Mouse (Mus musculus): ENCODE data around the gene Fam53b. TPM values are rescaled to one million over a fixed set of nuclear protein-coding genes. Genes with fewer than 3 reads are reported as not detected.

Fam53b gene
- polyA plus RNA-seq, 1 experiment from 2014 or later: 36.3 TPM

- ChIA-PET POLR2A (no interaction called here), CTCF (no interaction called here)
- DNase-seq (ENCODE audit: low read depth, low spot score) (no peak), ATAC-seq (no peak)
- in situ Hi-C loops (cut with MboI; ENCODE audit: low pct_unique_long_range_greater_than_20kb): no loop called here
- TF ChIP-seq CTCF (IDR thresholded peaks at IDR 0.05): no peak
- no peaks in the 10 kb centered on the region for H3K27me3 ChIP-seq
Measured at GRCm38 (mm10) chr7:132686515-132686914, 127.2 kb downstream of the Fam53b start.

DNA sequence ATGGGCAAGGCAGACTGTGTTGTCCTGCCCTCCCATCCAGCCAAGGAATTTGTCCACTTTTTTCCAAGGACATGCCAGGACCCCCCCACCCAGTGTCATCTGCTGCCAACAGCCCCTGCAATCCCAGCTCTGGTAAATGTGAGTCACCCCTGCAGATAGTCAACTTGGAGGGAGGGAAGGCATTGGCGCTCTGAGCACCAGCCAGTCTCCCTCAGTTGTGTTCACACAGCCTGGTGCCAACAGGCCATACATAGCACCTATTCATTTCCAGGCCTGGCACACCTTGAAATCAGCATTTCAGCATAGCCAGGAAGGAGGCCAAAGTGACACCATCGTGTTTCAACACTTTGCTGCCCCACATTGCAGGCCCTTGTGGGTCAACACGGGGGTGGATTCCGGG is 129.8 kb downstream of the Fam53b start:
- POLR2A ChIA-PET: no interaction called here
- TF ChIP-seq CTCF (IDR thresholded peaks at IDR 0.05): no peak
- CTCF ChIA-PET: interaction anchor here (1.5 kb wide), 1 partner anchor 35 kb away, joined by 3 read pairs; no protein-coding TSS in a partner anchor
- DNase-seq (ENCODE audit: low read depth, low spot score) (no peak), ATAC-seq (peak; percentile 24)
- H3K27me3 ChIP-seq: no peaks in the 10 kb centered on the region
- in situ Hi-C loops (cut with MboI; ENCODE audit: low pct_unique_long_range_greater_than_20kb): no loop called here

- ATAC-seq (no peak), DNase-seq (ENCODE audit: low read depth, low spot score) (no peak)
- no peak for TF ChIP-seq CTCF (IDR thresholded peaks at IDR 0.05)
- H3K27me3 ChIP-seq: no peaks in the 10 kb centered on the region
- in situ Hi-C loops (cut with MboI; ENCODE audit: low pct_unique_long_range_greater_than_20kb): no loop called here
- ChIA-PET CTCF (interaction anchor here (1.2 kb wide), 1 partner anchor 26 kb away, joined by 3 read pairs; no protein-coding TSS in a partner anchor), POLR2A (interaction anchor here (1.6 kb wide), 1 partner anchor 10 kb away, joined by 4 read pairs; no protein-coding TSS in a partner anchor)
Measured at GRCm38 (mm10) chr7:132682901-132683300, 130.8 kb downstream of the Fam53b start.

DNA sequence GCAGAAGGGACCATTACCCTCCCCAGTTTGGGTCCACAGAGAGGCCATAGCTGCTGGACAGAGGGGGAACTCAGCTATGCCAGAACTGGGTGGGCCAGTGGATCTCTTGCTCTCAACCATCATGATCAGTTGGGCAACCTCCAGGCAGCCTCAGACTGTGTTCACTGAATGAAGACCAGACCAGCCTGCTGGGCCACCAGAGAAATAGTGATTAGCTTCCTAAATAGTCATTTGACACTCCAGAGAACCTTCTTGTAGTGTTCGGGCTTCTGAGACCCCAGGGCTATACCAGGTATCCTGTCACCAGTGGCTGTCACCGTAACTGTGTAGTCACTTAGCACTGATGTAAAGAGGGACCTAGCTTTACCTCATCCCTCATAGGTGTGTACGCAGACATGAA is 131.3 kb downstream of the Fam53b start:
- ChIA-PET CTCF (interaction anchor here (1.0 to 1.2 kb wide), 2 partner anchors 10 to 25 kb away, joined by 3 read pairs; no protein-coding TSS in a partner anchor), POLR2A (interaction anchor here (1.6 kb wide), 1 partner anchor 11 kb away, joined by 4 read pairs; no protein-coding TSS in a partner anchor)
- no peak for TF ChIP-seq CTCF (IDR thresholded peaks at IDR 0.05)
- in situ Hi-C loops (cut with MboI; ENCODE audit: low pct_unique_long_range_greater_than_20kb): no loop called here
- DNase-seq (ENCODE audit: low read depth, low spot score): no peak
- H3K27me3 ChIP-seq: no peaks in the 10 kb centered on the region
- ATAC-seq: no peak

DNA sequence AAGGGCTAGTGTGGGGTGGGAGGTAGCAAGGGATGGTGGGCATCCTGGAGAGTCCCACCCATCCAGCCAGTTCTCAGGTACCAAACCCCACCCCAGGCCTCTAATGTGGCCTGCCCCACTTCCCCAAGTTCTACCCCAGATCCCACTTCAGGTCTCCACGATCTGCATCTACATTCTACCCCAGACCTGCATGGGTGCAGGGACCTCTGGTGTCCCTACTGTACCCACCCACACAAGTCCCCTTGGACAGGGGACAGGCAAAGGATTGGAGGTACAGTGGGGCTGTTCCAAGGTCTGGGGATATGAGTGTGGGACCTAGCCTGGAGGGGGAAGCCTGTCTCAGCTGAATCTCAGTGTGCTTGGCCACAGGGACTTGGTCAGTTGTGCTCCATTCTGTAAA is 131.9 kb downstream of the Fam53b start:
- no peak for DNase-seq (ENCODE audit: low read depth, low spot score)
- POLR2A ChIA-PET: interaction anchor here (1.6 kb wide), 1 partner anchor 11 kb away, joined by 4 read pairs; no protein-coding TSS in a partner anchor

DNA sequence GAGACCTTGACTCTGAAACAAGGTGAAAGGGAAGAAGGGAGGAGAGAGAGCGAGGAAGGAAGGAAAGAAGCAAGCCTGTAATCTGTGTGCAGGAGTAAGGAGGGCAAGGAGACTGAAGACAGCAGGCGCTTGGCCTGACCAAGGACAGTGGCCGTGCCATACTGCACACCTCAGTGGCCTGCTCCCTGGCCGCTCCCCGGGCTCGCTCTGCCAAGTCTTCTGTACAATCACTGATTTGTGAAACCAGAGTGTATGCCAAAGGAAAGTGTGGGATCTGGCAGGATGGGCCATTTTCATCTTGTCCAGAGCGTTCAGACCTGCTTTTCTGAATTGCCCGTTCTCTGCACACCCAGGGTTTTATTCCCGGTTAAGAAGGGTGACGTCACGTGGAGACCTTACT is 132.4 kb downstream of the Fam53b start:
- ChIA-PET POLR2A (no interaction called here), CTCF (interaction anchor here (0.9 to 1.0 kb wide), 2 partner anchors 9 to 146 kb away, joined by 3 read pairs; no protein-coding TSS in a partner anchor)
- in situ Hi-C loops (cut with MboI; ENCODE audit: low pct_unique_long_range_greater_than_20kb): no loop called here
- no peak for DNase-seq (ENCODE audit: low read depth, low spot score)
- TF ChIP-seq CTCF (IDR thresholded peaks at IDR 0.05): no peak
- no peaks in the 10 kb centered on the region for H3K27me3 ChIP-seq
- no peak for ATAC-seq

More for the DNA sequence above, 131.9 kb downstream of the Fam53b start:
- no peak for ATAC-seq
- TF ChIP-seq CTCF (IDR thresholded peaks at IDR 0.05): no peak
- in situ Hi-C loops (cut with MboI; ENCODE audit: low pct_unique_long_range_greater_than_20kb): no loop called here
- H3K27me3 ChIP-seq: no peaks in the 10 kb centered on the region
- CTCF ChIA-PET: interaction anchor here (0.9 to 1.0 kb wide), 2 partner anchors 10 to 146 kb away, joined by 3 read pairs; no protein-coding TSS in a partner anchor

- H3K27me3 ChIP-seq: no peaks in the 10 kb centered on the region
- ATAC-seq (no peak), DNase-seq (ENCODE audit: low read depth, low spot score) (no peak)
- no peak for TF ChIP-seq CTCF (IDR thresholded peaks at IDR 0.05)
- CTCF ChIA-PET: no interaction called here
- POLR2A ChIA-PET: no interaction called here
- in situ Hi-C loops (cut with MboI; ENCODE audit: low pct_unique_long_range_greater_than_20kb): no loop called here
Measured at GRCm38 (mm10) chr7:132679549-132679948, 134.1 kb downstream of the Fam53b start.

- ChIA-PET CTCF (no interaction called here), POLR2A (no interaction called here)
- ATAC-seq (no peak), DNase-seq (ENCODE audit: low read depth, low spot score) (no peak)
- in situ Hi-C loops (cut with MboI; ENCODE audit: low pct_unique_long_range_greater_than_20kb): no loop called here
- H3K27me3 ChIP-seq: no peaks in the 10 kb centered on the region
- no peak for TF ChIP-seq CTCF (IDR thresholded peaks at IDR 0.05)
Measured at GRCm38 (mm10) chr7:132679117-132679516, 134.6 kb downstream of the Fam53b start.

GRCm38 (mm10) chr7:132675922-132676321 is 137.8 kb downstream of the Fam53b start:
- CTCF ChIA-PET: interaction anchor here (1.4 kb wide), 1 partner anchor 15 kb away, joined by 6 read pairs; no protein-coding TSS in a partner anchor
- ATAC-seq: no peak
- no peaks in the 10 kb centered on the region for H3K27me3 ChIP-seq
- no peak for DNase-seq (ENCODE audit: low read depth, low spot score)
- POLR2A ChIA-PET: no interaction called here
- in situ Hi-C loops (cut with MboI; ENCODE audit: low pct_unique_long_range_greater_than_20kb): no loop called here
- no peak for TF ChIP-seq CTCF (IDR thresholded peaks at IDR 0.05)

DNA sequence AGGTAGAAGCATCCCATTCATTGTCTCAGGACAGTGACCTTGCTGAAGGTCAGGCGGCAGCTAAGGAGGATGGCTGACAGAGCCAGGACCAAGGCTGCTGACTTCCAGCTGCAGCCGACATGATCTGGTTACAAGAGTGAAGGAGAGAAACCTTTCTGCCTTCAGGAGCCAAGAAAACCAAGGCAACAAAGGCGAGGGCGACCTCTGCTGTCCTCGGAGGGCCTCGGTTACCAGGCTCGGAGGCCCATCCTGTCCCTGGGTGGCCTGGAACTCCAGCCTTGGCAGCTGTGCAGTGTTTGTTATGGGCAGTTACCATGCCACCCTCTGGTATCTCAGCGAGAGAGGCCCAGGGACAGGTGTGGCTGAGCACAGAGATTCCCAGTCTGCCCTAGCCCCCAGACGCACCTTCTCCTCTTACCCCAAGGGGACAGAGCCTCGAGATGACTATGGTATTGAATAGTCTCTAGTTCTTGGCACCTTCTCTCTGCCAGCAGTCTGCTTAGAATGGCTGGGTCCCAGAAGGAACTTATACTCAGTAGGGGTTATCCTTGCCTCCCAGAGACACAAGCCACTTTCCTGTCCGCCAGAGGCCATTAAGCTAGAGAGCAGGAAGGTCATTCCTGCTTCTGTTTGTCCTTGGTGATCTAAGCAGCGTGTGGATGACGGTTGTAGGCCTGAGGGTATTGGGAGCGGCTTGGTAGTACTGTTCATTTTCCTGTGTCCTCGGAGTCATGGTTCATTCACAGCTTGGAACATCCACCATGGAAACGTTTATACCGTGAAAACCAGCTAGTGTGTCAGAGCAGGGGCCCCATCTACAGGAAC is 139.5 kb downstream of the Fam53b start:
- TF ChIP-seq CTCF (IDR thresholded peaks at IDR 0.05): no peak
- POLR2A ChIA-PET: no interaction called here
- no peaks in the 10 kb centered on the region for H3K27me3 ChIP-seq
- DNase-seq (ENCODE audit: low read depth, low spot score): no peak
- in situ Hi-C loops (cut with MboI; ENCODE audit: low pct_unique_long_range_greater_than_20kb): no loop called here
- CTCF ChIA-PET: interaction anchor here (1.0 to 2.5 kb wide), 4 partner anchors 16 to 141 kb away, joined by 3 to 9 read pairs (median 6); no protein-coding TSS in a partner anchor
- ATAC-seq: peak; percentile 60

DNA sequence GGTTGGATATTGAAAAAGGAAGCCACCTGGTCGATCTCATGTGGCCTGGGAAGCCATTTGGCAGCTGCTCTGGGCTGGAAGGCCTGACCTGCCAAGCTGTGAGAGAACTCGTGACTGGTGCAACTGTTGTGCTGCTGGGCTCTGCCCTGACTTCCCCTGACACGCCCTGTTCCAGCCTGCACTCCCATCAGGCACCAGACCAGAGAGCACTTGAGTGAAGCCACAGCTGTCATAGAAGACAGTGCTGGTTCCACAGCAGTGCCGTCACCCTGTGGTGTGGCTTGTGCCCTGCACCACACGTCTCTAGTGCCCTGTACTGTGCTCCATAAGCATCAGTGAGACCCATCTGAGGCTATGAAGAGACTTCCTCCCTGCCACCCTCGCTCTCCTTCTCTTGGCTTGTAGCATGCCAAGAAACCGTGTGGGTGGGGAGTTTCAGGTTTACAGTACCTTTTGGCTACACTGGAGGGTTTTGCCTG is 141.2 kb downstream of the Fam53b start:
- DNase-seq (ENCODE audit: low read depth, low spot score) (no peak), ATAC-seq (no peak)
- TF ChIP-seq CTCF (IDR thresholded peaks at IDR 0.05): no peak
- H3K27me3 ChIP-seq: no peaks in the 10 kb centered on the region
- POLR2A ChIA-PET: interaction anchor here (1.0 kb wide), 1 partner anchor 141 kb away, joined by 3 read pairs; the partner anchor contains the start of gene Fam53b
- CTCF ChIA-PET: interaction anchor here (1.3 kb wide), 1 partner anchor 9 kb away, joined by 3 read pairs; no protein-coding TSS in a partner anchor
- in situ Hi-C loops (cut with MboI; ENCODE audit: low pct_unique_long_range_greater_than_20kb): no loop called here

All from Patski (cell line).